Mouse (Mus musculus) layer of hippocampus, postnatal 14 days (tissue): Measurements from ENCODE around the gene Nae1. TPM values are rescaled to one million over a fixed set of nuclear protein-coding genes. Genes with fewer than 3 reads are reported as not detected.
A peak's percentile ranks its signal among the peaks of the same experiment; 100 is the strongest.
"Not testable (repeated sequence)": the region's sequence is repeated elsewhere in the genome, so short reads cannot be mapped to it uniquely, and the experiment has no call there.

Source experiments
- DNase-seq, 2 experiments: peaks; one replicate each; pipeline ENCODE4 v3.0.0; 2021 to 2022; ENCODE audit warnings: low spot score in 2 of 2, mixed read lengths in 1 of 2
- long read RNA-seq, 2 experiments: library from polyadenylated mRNA; stranded (forward); transcript quantifications; one replicate each; pipeline ENCODE4 v2.0.0; 2021
- total RNA-seq, 2 experiments: library from RNA; stranded (reverse); gene quantifications; 2 replicates each; pipeline ENCODE4 v1.2.3; 2021

The Nae1 gene
- 10 to 100 TPM; 43.4 to 47.5 TPM for total RNA-seq
- long read RNA-seq, experiment 1, transcript Nae1-201 (20 exons, 1,808 nt), result major isoform, 52 of 62 reads
- long read RNA-seq, experiment 1, partial matches to known transcripts, result 4 of 62 reads
- long read RNA-seq, experiment 1, other reads (novel, unspliced or antisense), result 6 of 62 reads
- long read RNA-seq, experiment 2, transcript Nae1-201 (20 exons, 1,808 nt), result major isoform, 72 of 93 reads
- long read RNA-seq, experiment 2, partial matches to known transcripts, result 8 of 93 reads
- long read RNA-seq, experiment 2, other reads (novel, unspliced or antisense), result 10 of 93 reads

DNA sequence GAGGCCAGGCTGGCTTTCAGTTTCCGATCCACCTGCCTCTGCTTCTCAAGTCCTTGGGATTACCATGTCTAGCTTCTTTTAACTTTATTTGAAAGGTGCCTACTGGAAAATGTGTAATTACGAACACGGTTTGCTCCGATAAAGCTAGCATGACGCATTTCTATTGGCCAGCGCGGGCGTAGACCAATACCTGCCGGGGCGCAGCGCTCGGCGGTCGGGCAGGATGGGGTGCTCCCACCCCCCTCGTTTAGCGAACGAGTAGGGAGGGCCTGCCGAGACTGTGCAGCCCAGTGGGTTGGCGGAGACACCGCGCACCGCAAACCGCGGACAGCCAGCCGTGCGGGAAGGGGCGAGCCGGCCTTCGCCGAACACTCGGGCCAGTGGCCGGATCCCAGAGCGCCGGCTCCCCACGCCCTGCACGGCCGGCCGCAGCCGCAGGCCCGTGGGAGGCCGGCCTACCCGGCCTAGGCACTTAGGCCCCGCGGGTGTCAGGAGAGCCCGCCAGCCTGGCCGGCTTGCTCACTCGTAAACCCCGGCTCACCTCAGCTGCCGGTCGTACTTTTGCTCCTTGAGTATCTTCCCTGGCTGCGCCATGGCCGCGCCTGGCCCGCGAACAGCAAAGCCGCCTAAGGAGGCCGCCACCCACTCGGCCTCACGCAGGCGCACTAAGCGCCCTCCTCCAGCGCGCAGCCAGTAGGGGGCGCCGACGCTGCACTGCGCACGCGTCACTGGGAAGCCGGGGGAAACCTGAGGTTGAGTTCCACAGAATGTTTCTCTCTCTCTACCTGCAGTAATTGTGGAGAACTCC is at the start of gene Nae1, which contains the start of gene Car7:
Gene Nae1, minus strand, starts transcription at position 667 of the 808 bp plus-strand sequence.
Gene Car7, plus strand, starts transcription at position 719 of the 808 bp plus-strand sequence.
- peak; percentile 94 to 95 for DNase-seq

DNA sequence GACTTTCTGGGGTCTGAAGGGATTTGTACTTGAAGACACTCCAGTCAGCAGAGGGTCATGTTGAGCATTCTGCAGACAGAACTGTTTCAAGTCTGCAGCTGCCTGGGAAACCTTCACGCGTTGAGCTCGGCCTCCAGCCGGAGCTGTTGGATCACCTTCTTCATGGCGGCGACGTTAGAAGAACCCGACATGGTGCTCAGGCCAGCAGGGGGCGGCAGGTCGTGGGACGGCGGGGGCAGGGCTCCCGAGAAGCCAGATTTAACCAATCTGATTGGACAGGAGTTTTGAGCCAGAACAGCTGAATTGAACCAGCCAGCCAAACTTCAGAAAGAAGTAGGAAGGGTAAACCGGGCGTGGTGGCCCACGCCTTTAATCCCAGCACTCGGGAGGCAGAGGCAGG is 43.2 kb upstream of the Nae1 start:
- DNase-seq, result not testable (repeated sequence)

DNA sequence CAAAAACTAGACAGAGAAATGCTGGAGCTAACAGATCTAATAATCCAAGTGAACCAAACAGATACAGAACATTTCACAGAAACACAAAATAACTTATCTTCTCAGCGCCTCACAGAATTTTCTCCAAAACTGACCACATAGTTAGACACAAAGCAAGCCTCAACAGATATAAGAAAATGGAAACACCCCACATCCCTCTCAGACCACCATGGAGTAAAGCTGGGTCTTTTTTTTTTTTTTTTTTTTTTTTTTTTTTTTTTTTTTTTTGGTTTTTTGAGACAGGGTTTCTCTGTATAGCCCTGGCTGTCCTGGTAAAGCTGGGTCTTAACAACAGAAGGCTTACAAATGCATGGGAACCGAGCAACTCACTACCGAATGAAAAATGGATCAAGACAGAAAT is 42.4 kb upstream of the Nae1 start:
- no peak for DNase-seq

- DNase-seq, result peak; percentile 77 to 83
These were observed 36.3 kb upstream of the Nae1 start for GRCm38 (mm10) chr8:104570436-104571343.

- no peak for DNase-seq
These were observed 35.1 kb upstream of the Nae1 start for GRCm38 (mm10) chr8:104569559-104569958.

DNA sequence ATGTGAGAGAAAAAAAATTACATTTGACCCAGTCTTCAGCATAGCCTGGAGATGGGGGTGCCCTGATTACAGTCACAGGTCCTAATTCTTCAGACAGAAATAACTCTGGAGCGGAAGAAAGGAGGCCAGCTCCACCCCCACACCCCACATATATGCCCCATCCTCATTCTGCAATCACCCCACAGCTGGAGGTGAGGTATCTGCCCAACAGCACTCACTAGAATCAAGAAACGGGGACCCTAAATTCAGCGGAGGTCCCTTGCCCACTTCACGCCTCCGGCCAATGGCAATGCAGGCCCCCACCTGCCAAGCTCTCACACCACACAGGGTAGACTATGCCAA is 31.0 kb upstream of the Nae1 start:
- DNase-seq, result no peak

DNA sequence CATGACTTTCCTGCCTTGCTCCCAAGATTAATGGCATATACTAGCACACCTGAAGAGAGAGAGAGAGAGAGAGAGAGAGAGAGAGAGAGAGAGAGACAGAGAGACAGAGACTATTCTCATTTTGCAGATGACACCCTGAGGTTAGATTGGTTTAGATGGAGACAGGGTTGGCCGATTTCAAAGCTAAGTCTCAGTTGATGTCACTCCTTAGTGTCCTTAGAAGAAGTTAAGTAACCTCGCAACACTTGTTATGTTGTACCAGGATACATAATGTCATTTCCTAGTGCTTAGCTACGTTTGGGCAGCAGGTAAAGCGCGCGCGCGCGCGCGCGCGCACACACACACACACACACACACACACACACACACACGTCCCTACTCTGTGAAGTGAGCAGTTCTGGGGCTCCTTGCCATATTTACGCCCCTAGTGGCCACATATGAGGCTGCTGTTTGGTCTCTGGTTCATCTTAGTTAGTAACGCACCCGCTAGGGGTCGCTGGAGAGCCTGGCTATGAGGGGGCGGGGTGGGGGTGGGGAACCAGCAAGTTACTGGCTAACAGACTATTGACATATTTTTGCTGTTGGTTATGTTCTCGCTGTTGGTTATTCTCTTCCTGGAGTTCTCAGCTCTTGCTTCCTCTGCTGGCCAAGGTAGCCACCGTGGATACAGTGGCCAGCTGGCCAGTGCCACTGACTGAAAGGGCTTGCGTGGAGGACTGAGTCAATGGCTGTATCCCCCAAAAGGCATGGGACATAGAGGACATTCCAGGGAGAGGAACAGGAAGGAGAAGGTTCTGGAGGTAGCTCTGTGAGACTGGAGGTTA is 30.4 kb upstream of the Nae1 start:
- DNase-seq, result peak; percentile 83 to 87

GRCm38 (mm10) chr8:104560731-104561130 is 26.3 kb upstream of the Nae1 start:
- no peak for DNase-seq

GRCm38 (mm10) chr8:104557226-104557625 is 22.8 kb upstream of the Nae1 start:
- no peak for DNase-seq

DNA sequence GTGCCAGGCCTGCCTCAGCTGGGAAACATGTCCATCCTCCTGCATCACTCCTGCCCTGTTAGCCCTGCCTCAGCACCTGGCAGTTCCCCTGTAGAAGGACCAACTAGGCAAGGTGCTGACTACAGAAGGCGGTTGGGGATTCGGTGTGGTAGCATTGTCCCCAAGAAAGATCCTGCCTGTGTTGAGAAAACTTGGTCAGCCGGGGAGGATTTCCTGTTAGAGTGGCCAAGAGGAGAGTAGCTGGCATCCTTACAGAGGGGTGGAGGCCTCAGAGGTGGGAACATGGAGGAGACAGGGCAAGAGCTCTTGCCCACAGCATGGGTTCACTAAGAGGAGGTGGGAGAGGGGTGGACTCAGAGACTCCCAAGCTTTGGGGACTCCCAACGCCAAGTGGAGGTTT is 20.8 kb upstream of the Nae1 start:
- no peak for DNase-seq

DNA sequence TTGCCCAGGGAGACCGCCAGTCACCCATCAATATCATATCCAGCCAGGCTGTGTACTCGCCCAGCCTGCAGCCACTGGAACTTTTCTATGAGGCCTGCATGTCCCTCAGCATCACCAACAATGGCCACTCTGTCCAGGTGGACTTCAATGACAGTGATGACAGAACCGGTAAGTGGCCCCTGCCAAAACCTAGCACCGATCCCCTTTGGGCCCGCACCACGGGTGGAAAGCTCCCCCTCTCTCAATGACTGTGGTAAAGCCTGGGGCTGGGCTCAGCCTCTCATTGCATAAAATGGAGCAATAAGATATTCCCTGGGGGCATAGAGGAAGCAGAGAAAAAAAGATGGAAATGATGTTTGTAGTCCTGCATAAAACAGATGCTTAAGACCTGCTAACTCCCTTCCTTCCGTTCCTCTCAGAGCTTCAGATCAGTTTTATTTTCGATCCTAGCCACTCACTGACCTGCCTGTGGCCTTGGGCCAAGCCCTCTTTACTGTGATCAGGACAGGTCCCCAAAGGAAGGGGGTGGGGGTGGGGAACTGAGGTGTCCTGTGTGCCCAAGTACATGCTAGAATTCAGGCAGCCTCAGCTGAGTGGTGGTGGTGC is 9.1 kb upstream of the Nae1 start:
- no peak for DNase-seq

- DNase-seq, result peak; percentile 41 to 59
These were observed 7.7 kb upstream of the Nae1 start for GRCm38 (mm10) chr8:104542160-104542559.

GRCm38 (mm10) chr8:104541515-104541880 is 7.1 kb upstream of the Nae1 start:
- DNase-seq, result no peak

- DNase-seq, result no peak
These were observed 6.5 kb upstream of the Nae1 start for GRCm38 (mm10) chr8:104540710-104541514.

GRCm38 (mm10) chr8:104540238-104540637 is 5.8 kb upstream of the Nae1 start:
- DNase-seq, result no peak

DNA sequence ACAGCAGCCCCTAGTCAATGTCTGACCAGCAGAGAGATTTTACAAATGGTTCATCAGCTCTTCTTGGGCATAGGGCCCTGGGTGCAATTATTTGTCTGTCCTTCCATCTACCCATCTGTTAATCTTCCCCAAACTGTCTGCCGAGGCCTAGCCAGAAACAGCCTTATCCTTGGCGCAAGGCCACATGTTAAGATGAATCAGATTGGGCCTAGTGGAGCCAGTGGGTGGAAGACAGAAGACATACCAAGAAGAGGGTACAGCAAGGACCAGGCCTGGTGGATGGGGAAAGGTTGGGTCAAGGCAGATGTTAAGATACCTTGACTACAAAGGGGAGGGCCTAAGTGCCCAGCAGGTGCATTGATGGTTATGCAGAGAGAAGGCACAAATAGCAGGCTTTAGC is 5.1 kb upstream of the Nae1 start:
- no peak for DNase-seq

- DNase-seq, result no peak
These were observed 4.5 kb upstream of the Nae1 start for GRCm38 (mm10) chr8:104538896-104539295.

GRCm38 (mm10) chr8:104536028-104536427 is 1.6 kb upstream of the Nae1 start:
- no peak for DNase-seq

- no peak for DNase-seq
These were observed 941 bp upstream of the Nae1 start for GRCm38 (mm10) chr8:104535378-104535777.
